Mouse (Mus musculus): Measurements from ENCODE around the gene Xrn2. TPM values are rescaled to one million over a fixed set of nuclear protein-coding genes. Genes with fewer than 3 reads are reported as not detected.

The Xrn2 gene
- polyA plus RNA-seq, 1 experiment from 2014 or later: 44.2 TPM

- 66% methylated on average over 6 of the region's 6 CpGs for WGBS
- no peak for ATAC-seq (replicated peaks; ENCODE audit: extremely low read depth, insufficient read depth, low FRiP score)
These were observed 114.6 kb downstream of the Xrn2 start for GRCm38 (mm10) chr2:147127366-147127765.

More at GRCm38 (mm10) chr2:147127366-147127765, 114.6 kb downstream of the Xrn2 start:
- Histone ChIP-seq H3K4me3 (ENCODE audit: low read length) (no peak overlapping the region), H3K9me3 (replicated peaks; ENCODE audit: control insufficient read depth, low read length) (no peaks in the 10 kb centered on the region), H3K4me1 (ENCODE audit: control insufficient read depth, insufficient read depth, low read length) (no peaks in the 10 kb centered on the region), H3K9ac (ENCODE audit: low read length) (no peak overlapping the region), H3K27ac (ENCODE audit: low read length) (no peak overlapping the region), H3K27me3 (ENCODE audit: control insufficient read depth, insufficient read depth, low read length) (no peaks in the 10 kb centered on the region), H3K36me3 (ENCODE audit: control insufficient read depth, insufficient read depth) (no peaks in the 10 kb centered on the region), H3K4me2 (ENCODE audit: low read depth, low read length) (no peak overlapping the region)

Other genes starting within 250 kb of the Xrn2 start
- gene Kiz, start 157.1 kb upstream of the Xrn2 start, polyA plus RNA-seq (2015; fragmentation: Nextera tagmentation; extraction: Ambion mirVana): 31.1 and 32.9 TPM in 2 replicates
- not detected in 2 replicates for gene Nkx2-4, start 72.4 kb downstream of the Xrn2 start, polyA plus RNA-seq (2015; fragmentation: Nextera tagmentation; extraction: Ambion mirVana)
- not detected in 2 replicates for gene Nkx2-2, start 181.2 kb downstream of the Xrn2 start, polyA plus RNA-seq (2015; fragmentation: Nextera tagmentation; extraction: Ambion mirVana)

Data from heart, embryonic 16.5 days (tissue).